Mouse (Mus musculus): ENCODE data around the gene Arid5b.

Arid5b gene

GRCm38 (mm10) chr10:68269789-68270188 lies 8.8 kb downstream of the Arid5b start:
- in situ Hi-C loops (cut with MboI, MseI), result no loop called here

GRCm38 (mm10) chr10:68268629-68269028 lies 9.9 kb downstream of the Arid5b start:
- in situ Hi-C loops (cut with MboI, MseI), result no loop called here

GRCm38 (mm10) chr10:68263969-68264688 lies 14.4 kb downstream of the Arid5b start:
- in situ Hi-C loops (cut with MboI, MseI), result no loop called here

- in situ Hi-C loops (cut with MboI, MseI), result no loop called here
Observed at GRCm38 (mm10) chr10:68263296-68263968, 15.1 kb downstream of the Arid5b start.

GRCm38 (mm10) chr10:68259601-68260000 lies 18.9 kb downstream of the Arid5b start:
- in situ Hi-C loops (cut with MboI, MseI), result no loop called here

- in situ Hi-C loops (cut with MboI, MseI), result no loop called here
Observed at GRCm38 (mm10) chr10:68257358-68258056, 21.0 kb downstream of the Arid5b start.

- in situ Hi-C loops (cut with MboI, MseI), result no loop called here
Observed at GRCm38 (mm10) chr10:68256134-68256533, 22.4 kb downstream of the Arid5b start.

- in situ Hi-C loops (cut with MboI, MseI), result no loop called here
Observed at GRCm38 (mm10) chr10:68253452-68254117, 25.0 kb downstream of the Arid5b start.

- in situ Hi-C loops (cut with MboI, MseI), result no loop called here
Observed at GRCm38 (mm10) chr10:68252650-68253049, 25.9 kb downstream of the Arid5b start.

GRCm38 (mm10) chr10:68249355-68249782 lies 29.2 kb downstream of the Arid5b start:
- in situ Hi-C loops (cut with MboI, MseI), result loop anchor here (5.0 kb wide), 1 partner anchor 33 kb away; no protein-coding TSS in a partner anchor

- in situ Hi-C loops (cut with MboI, MseI), result loop anchor here (5.0 kb wide), 1 partner anchor 34 kb away; no protein-coding TSS in a partner anchor
Observed at GRCm38 (mm10) chr10:68248281-68249015, 30.1 kb downstream of the Arid5b start.

GRCm38 (mm10) chr10:68247490-68248280 lies 30.9 kb downstream of the Arid5b start:
- in situ Hi-C loops (cut with MboI, MseI), result loop anchor here (5.0 kb wide), 1 partner anchor 35 kb away; no protein-coding TSS in a partner anchor

- in situ Hi-C loops (cut with MboI, MseI), result loop anchor here (5.0 kb wide), 1 partner anchor 36 kb away; no protein-coding TSS in a partner anchor
Observed at GRCm38 (mm10) chr10:68246603-68247247, 31.8 kb downstream of the Arid5b start.

- in situ Hi-C loops (cut with MboI, MseI), result no loop called here
Observed at GRCm38 (mm10) chr10:68240804-68241485, 37.6 kb downstream of the Arid5b start.

GRCm38 (mm10) chr10:68240094-68240803 lies 38.3 kb downstream of the Arid5b start:
- in situ Hi-C loops (cut with MboI, MseI), result no loop called here

GRCm38 (mm10) chr10:68239426-68240070 lies 39.0 kb downstream of the Arid5b start:
- in situ Hi-C loops (cut with MboI, MseI), result no loop called here

- in situ Hi-C loops (cut with MboI, MseI), result no loop called here
Observed at GRCm38 (mm10) chr10:68238707-68239425, 39.7 kb downstream of the Arid5b start.

Data from T-helper 1 cell (primary cell).